Mouse (Mus musculus) pancreas, adult 10 weeks (tissue): ENCODE results near the gene Pde3a. TPM values are rescaled to one million over a fixed set of nuclear protein-coding genes. Genes with fewer than 3 reads are reported as not detected.

Experiments
- polyA plus RNA-seq: library from polyadenylated mRNA; stranded (reverse); fragments of 350-450 nt; fragmentation: Illumina TruSeq; extraction: RNeasy Lipid Tissue Mini Kit (QIAGEN cat#74804); gene quantifications from one replicate; pipeline ENCODE4 v1.2.3, GENCODE M21; 2015; ENCODE audit warnings: low read depth, low replicate concordance; ENCODE audit not compliant: insufficient read depth

Pde3a gene
- polyA plus RNA-seq, result 1.5 TPM

DNA sequence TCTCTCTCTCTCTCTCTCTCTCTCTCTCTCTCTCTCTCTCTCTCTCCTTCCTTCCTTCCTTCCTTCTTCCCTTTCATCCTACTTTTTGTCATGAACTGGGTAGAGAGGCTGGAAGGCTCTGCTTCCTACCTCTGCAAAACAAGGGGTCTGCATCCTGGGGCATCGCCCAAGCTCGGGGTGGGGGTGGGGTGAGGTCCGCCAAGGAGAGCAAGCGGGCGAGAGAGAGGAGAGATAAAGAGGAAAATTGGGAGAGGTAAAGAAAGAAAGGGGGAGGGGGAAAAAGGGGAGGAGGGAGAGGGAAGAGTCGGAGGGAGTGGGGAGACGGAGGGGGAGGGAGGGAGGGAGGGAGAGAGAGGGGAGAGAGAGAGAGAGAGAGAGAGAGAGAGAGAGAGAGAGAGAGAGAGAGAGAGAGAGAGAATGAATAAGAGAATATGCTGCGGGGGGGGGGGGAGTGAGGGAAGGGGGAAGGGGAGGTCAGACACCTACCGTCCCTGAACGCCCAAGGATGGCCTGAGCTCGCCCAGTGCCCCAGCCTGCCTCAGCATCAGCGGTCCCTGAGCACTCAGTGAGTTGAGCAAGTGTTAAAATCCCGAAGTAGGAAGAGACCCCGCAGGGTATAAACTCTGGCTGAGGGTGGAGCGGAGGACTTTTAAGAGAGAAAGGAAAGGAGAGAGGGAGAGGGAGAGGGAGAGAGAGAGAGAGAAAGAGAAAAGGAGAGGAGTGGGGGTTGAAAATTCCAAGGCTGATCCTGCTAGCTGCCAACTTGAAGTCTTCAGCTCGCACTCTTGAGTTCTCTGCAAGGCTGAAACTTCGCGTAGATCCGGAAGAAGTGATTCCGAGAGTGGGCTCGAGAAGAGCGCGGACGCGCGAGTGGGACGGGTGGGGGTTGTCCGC lies at the start of gene Pde3a:
TSS of gene Pde3a (plus strand) at position 579 of the 894 bp plus-strand sequence.

GRCm38 (mm10) chr6:141523747-141524640 lies 274.9 kb downstream of the Pde3a start, which contains the start of gene Slco1c1:
Slco1c1 (plus strand) TSS chr6:141524368.

